Mouse (Mus musculus) hindbrain, embryonic 11.5 days (tissue): Measurements from ENCODE around the gene Elp4. TPM values are rescaled to one million over a fixed set of nuclear protein-coding genes. Genes with fewer than 3 reads are reported as not detected.
A peak's percentile ranks its signal among the peaks of the same experiment; 100 is the strongest.

Experiments used
- ATAC-seq: fragments of 200-750 bp; cut with Nextera tagmentation; 2 replicates; pipeline ENCODE4 v1.8.0; 2017; ENCODE audit warnings: mild to moderate bottlenecking, moderate TSS enrichment, moderate library complexity; ENCODE audit not compliant: low FRiP score
- DNase-seq: peaks from one replicate; pipeline ENCODE4 v3.0.0-alpha.2; 2015; ENCODE audit warnings: low spot score
- H3K27ac ChIP-seq: fragments of 300-500 bp; sonication (generic); 2 replicates; pipeline ENCODE4 v1.5.1; 2014; ENCODE audit warnings: mild to moderate bottlenecking, low read depth, low read length
- H3K27me3 ChIP-seq: fragments of 300-500 bp; sonication (generic); 2 replicates; pipeline ENCODE4 v1.6.1; 2014; ENCODE audit warnings: mild to moderate bottlenecking, low read length, moderate library complexity, mixed read lengths; ENCODE audit not compliant: control insufficient read depth, insufficient read depth
- H3K36me3 ChIP-seq: fragments of 300-500 bp; sonication (generic); 2 replicates; pipeline ENCODE4 v1.6.1; 2014; ENCODE audit warnings: mild to moderate bottlenecking, low read length, moderate library complexity, mixed read lengths; ENCODE audit not compliant: control insufficient read depth, insufficient read depth
- H3K4me1 ChIP-seq: fragments of 300-500 bp; sonication (generic); replicated peaks from 2 replicates; pipeline ENCODE4 v1.6.1; 2014; ENCODE audit warnings: low read length, mixed read lengths; ENCODE audit not compliant: control insufficient read depth, insufficient read depth
- H3K4me2 ChIP-seq: fragments of 300-500 bp; sonication (generic); replicated peaks from 2 replicates; pipeline ENCODE4 v1.6.1; 2014; ENCODE audit warnings: mild to moderate bottlenecking, low read depth, low read length
- H3K4me3 ChIP-seq: fragments of 300-500 bp; sonication (generic); 2 replicates; pipeline ENCODE4 v1.5.1; 2014; ENCODE audit warnings: low read depth, low read length
- H3K9ac ChIP-seq: fragments of 300-500 bp; sonication (generic); 2 replicates; pipeline ENCODE4 v1.6.1; 2014; ENCODE audit warnings: low read depth, low read length
- H3K9me3 ChIP-seq: fragments of 300-500 bp; sonication (generic); 2 replicates; pipeline ENCODE4 v1.6.1; 2016; ENCODE audit warnings: low read length; ENCODE audit not compliant: control insufficient read depth
- WGBS: fragments of 180-500 bp; shearing (Covaris S2); extraction: QIAGEN DNeasy Blood & Tissue Kit; methylation state at CpG from one replicate; pipeline ENCODE4 v1.1.7; 2014; 5-methylcytosine and 5-hydroxymethylcytosine counted together
- polyA plus RNA-seq: library from polyadenylated mRNA; unstranded; fragments of >200 nt; fragmentation: Nextera tagmentation; extraction: Ambion mirVana; gene quantifications from 2 replicates; pipeline ENCODE4 v1.2.1, GENCODE M21; 2014

Elp4 gene
- polyA plus RNA-seq, 1 experiment from 2014 or later, result 61.9 TPM

DNA sequence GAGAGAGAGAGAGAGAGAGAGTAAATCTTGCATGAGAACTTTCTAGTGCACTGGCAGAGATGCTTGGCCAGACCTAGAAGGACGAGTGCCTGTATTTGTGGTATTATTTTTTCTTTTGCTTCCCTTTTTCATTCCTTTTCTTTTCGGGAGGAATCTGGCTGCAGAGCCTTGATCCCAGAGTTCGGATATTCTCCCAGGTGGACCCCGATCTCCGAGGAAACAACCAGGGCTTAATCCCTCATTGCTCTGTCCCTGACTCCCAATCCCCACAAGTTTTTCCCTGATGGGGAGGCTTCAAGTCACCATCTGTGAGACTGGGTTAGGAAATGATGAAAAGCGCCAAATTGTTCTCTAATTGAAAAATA is 233.7 kb downstream of the Elp4 start:
- no peak overlapping the region for H3K4me3 ChIP-seq
- H3K4me1 ChIP-seq, result peaks cover 23% of the 10 kb centered on the region
- H3K27ac ChIP-seq, result no peak overlapping the region
- no peak for ATAC-seq
- H3K4me2 ChIP-seq, result peak overlapping the region; percentile 57; the same call in 1 of the 2 replicates
- H3K9me3 ChIP-seq, result no peaks in the 10 kb centered on the region
- no peaks in the 10 kb centered on the region for H3K36me3 ChIP-seq
- peak; percentile 40 for DNase-seq
- no peak overlapping the region for H3K9ac ChIP-seq
- 2% methylated on average over 6 of the region's 6 CpGs for WGBS
- H3K27me3 ChIP-seq, result peaks cover 73% of the 10 kb centered on the region

DNA sequence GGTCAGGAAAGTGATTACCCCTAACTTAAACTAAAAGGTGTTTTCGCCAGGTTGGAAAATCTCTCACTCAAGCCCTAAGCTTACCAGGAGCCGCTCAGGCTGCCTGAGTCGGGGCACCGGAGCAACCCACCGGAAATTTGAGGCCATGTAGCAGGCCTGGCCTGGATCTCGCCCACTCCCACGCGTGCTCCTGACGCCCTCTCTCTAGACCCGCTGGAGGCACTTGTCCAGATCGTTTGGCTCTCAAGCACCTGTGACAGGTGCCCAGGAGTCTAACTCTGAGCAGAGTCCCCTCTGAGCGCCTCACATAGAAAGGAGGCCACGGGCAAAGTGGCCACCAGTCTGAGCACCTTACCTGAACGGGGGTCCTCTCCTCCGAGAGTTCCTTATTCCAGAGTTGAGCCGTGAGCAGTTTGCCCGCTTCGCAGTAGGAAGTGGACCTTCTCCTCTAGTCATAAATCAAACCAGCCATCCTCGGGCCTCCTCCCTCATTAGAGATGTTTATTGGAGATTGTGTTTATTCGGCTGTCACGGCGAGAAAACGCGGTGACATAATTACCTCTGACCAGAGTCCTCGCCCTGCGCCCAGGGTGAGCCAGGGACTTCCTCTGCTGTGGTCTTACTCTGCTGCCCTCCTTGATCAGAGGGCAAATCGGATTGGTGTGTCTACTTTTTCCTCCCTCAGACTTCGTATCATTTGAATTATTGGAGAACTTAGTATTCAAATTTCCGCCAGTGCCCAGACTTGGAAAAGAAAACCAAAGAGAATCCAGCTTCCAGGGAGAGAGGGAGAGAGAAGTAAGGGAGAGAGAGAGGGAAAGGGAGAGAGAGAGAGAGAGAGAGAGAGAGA is 234.3 kb downstream of the Elp4 start:
- Histone ChIP-seq H3K4me3 (peak overlapping the region; percentile 22), H3K9me3 (no peaks in the 10 kb centered on the region), H3K9ac (peak overlapping the region; percentile 51), H3K27me3 (peaks cover 73% of the 10 kb centered on the region), H3K4me1 (peaks cover 23% of the 10 kb centered on the region), H3K27ac (no peak overlapping the region), H3K36me3 (no peaks in the 10 kb centered on the region), H3K4me2 (peak overlapping the region; percentile 28)
- 1% methylated on average over 29 of the region's 29 CpGs for WGBS
- DNase-seq (peak; percentile 55), ATAC-seq (no peak)

DNA sequence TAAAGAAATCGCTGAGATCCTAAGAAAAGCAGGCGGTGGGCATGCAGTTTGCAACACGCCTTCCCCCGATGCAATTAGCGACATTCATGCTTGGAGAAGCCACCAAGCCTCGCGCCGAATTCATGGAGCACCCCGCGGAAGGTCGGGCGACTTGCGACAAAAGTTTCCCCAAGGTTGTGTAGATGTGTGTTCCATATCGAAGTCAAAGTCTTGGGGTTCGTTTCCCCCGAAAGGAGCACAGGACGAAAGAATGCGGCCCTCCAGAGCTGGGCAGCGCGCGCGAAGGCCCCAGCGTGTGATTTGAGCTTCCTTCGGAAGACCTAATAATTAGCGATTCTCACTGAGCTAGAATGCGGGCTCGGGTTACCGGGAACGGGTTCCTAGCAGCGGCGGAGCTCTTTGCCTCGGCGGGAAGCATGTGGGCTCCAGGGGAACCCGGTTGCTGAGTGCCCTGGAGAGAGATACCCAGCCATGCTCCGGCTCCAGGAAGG is 234.9 kb downstream of the Elp4 start:
- peak overlapping the region; percentile 22 for H3K4me3 ChIP-seq
- H3K36me3 ChIP-seq, result no peaks in the 10 kb centered on the region
- no peaks in the 10 kb centered on the region for H3K9me3 ChIP-seq
- no peak for ATAC-seq
- peaks cover 80% of the 10 kb centered on the region for H3K27me3 ChIP-seq
- DNase-seq, result peak; percentile 65
- peaks cover 23% of the 10 kb centered on the region for H3K4me1 ChIP-seq
- under 1% methylated on average over 35 of the region's 35 CpGs for WGBS
- peak overlapping the region; percentile 51 for H3K9ac ChIP-seq
- peak overlapping the region; percentile 28 for H3K4me2 ChIP-seq
- no peak overlapping the region for H3K27ac ChIP-seq

DNA sequence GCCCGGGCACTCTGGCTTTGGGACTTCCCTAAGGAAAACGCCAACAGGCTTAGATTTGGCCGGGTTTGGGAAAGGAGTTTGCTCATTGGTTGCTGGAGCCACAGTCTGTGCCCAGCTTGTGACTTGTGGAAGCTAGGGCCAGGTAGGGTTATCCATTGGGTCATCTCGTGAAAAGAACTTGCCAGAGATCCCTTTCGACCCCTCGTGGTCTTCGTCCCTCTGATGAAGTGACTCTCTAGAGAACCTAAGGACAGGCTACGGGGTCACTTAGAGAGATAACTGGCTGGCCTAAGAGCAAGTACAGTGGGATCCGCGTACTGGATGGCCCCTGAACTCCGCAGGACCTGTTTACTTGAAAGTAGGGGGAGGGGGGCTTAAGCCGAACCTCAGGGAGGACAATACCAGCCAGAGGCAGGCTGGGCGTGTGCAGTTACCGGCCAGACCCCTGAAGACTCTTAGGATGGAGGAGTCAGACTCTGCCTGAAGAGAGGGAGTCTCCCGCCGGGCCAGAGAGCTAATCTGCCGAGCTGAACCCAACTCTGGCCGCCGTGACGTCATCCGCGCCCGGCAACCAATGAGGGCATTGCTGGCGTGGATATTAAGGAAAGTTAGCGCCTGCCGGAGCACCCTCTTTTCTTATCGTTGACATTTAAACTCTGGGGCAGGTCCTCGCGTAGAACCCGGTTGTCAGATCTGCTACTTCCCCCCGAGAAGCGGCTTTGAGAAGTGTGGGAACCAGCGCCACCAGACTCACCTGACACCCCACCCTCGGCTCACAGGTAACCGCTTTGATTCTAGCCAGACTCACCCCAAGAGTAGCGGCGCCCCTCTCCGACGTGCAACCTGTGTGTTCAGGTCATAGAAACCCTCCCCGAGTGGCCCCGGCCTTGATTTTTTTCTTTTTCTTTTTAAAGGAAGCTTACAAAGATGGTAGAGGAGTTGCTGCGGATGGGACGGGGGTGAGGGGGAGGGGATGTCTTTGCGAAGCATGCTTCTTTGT is 235.8 kb downstream of the Elp4 start, which contains the start of gene Pax6:
Gene Pax6, plus strand, starts transcription at position 630 of the 1,000 bp plus-strand sequence.
- peak; percentile 48; the same call in 1 of the 2 replicates for ATAC-seq
- H3K27me3 ChIP-seq, result peaks cover 84% of the 10 kb centered on the region
- DNase-seq, result peak; percentile 70
- no peaks in the 10 kb centered on the region for H3K36me3 ChIP-seq
- H3K9me3 ChIP-seq, result no peaks in the 10 kb centered on the region
- peak within 1 kb of the TSS; percentile 22 for H3K4me3 ChIP-seq
- peaks cover 19% of the 10 kb centered on the region for H3K4me1 ChIP-seq
- H3K9ac ChIP-seq, result peak within 1 kb of the TSS; percentile 51
- H3K27ac ChIP-seq, result no peak within 1 kb of the TSS
- WGBS, result under 1% methylated on average over 44 of the region's 44 CpGs
- H3K4me2 ChIP-seq, result peak within 1 kb of the TSS; percentile 28

DNA sequence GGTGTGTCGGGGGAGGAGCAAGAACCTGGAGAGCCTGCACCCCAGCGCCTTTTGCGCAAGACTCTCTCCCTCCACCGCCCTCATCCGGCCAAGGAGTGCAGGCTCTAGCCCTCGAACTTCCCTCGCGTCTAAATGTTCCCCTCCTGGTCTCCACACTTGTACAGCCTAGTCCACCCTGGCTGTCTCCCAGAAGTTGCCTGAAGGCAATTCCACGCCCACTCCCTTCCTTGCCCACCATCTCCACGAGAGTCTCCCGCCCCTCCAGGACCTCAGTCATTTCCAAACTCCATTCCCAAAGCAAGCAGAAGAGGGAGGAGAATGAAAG is 236.8 kb downstream of the Elp4 start:
- DNase-seq (peak; percentile 59), ATAC-seq (no peak)
- Histone ChIP-seq H3K4me3 (no peak overlapping the region), H3K27me3 (peaks cover 86% of the 10 kb centered on the region), H3K9ac (no peak overlapping the region), H3K9me3 (no peaks in the 10 kb centered on the region), H3K27ac (no peak overlapping the region), H3K36me3 (no peaks in the 10 kb centered on the region), H3K4me1 (peaks cover 18% of the 10 kb centered on the region), H3K4me2 (no peak overlapping the region)
- WGBS, result 0% methylated on average over 11 of the region's 11 CpGs

DNA sequence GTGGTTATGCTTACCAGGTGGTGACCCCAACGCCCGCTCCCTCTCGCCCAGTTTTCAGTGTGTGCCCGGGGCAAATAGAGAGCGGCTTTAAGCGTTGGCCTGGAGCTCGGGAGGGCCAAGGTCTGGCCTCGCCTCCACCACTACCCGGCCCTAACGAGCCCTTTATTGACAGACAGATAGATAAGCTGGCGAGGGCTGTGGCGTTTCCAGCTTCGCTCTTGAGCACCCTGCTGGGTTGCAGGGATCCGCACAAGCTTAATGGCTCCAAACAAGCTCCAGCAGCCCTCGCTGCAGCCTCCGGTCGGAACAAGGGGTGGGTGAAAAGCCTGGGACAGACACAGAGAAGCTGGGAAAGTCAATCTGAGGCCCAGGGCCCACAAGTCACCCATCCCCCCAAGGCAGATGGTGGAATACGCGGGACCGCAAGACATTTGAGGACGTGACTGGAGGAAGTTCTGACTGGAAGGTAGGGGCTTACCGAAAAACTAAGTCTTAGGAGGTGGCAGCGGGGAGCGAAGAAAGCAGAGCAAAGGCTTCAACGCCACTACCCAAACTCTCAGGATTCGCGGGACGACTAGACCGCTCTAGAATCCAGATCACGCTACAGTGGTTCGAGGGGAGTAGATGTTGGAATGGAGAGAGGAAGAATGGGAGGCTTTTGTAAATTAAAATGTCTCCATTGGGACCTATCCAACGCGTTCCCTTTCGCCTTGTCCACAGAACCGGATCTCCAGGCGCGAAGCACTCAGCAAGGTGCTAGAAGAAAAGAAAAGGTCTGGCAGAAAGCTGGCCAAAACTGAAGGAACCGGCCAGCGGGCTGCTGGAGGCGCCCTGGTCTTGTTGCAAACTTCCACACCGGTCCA is 237.4 kb downstream of the Elp4 start:
- Histone ChIP-seq H3K4me2 (no peak overlapping the region), H3K9ac (no peak overlapping the region), H3K27me3 (peaks cover 83% of the 10 kb centered on the region), H3K27ac (no peak overlapping the region), H3K4me3 (no peak overlapping the region), H3K36me3 (no peaks in the 10 kb centered on the region), H3K4me1 (peaks cover 18% of the 10 kb centered on the region), H3K9me3 (no peaks in the 10 kb centered on the region)
- no peak for ATAC-seq
- peak; percentile 57 for DNase-seq
- 1% methylated on average over 41 of the region's 41 CpGs for WGBS

DNA sequence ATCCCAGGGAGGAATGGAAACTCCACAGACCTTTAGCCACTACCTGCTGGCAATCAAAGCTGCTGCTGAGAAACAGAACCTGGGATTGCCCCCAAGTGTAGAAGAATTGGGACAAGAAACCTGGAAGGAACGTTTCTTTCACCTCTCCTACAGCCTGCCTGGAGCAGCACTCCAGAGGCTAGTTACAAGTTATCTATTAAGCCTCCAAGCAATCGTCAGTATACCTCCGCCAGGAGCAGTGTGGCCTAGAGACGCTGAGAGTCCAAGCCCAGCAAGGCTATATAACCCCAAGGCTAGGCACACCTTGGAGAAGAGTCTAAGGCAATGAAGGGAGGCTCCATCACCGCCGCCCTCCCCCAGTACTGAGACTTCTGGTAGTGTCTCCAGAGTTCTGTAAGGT is 238.0 kb downstream of the Elp4 start:
- peak; percentile 41 for DNase-seq
- no peaks in the 10 kb centered on the region for H3K36me3 ChIP-seq
- H3K27ac ChIP-seq, result no peak overlapping the region
- H3K4me2 ChIP-seq, result no peak overlapping the region
- WGBS, result 5% methylated on average over 6 of the region's 6 CpGs
- no peak overlapping the region for H3K9ac ChIP-seq
- no peaks in the 10 kb centered on the region for H3K9me3 ChIP-seq
- peaks cover 84% of the 10 kb centered on the region for H3K27me3 ChIP-seq
- no peak overlapping the region for H3K4me3 ChIP-seq
- no peak for ATAC-seq
- H3K4me1 ChIP-seq, result peaks cover 16% of the 10 kb centered on the region
